Mouse (Mus musculus) midbrain, postnatal 0 days (tissue): ENCODE results near the gene Galnt14. TPM values are rescaled to one million over a fixed set of nuclear protein-coding genes. Genes with fewer than 3 reads are reported as not detected.

Experiments used
- ATAC-seq: fragments of 200-750 bp; cut with Nextera tagmentation; 2 replicates; pipeline ENCODE4 v1.8.0; 2017; ENCODE audit warnings: moderate number of reproducible peaks, mild to moderate bottlenecking, moderate TSS enrichment, moderate library complexity; ENCODE audit not compliant: low FRiP score
- DNase-seq: peaks from one replicate; pipeline ENCODE4 v3.0.0-alpha.2; 2015; ENCODE audit warnings: low spot score
- H3K27ac ChIP-seq: fragments of 300-500 bp; sonication (generic); 2 replicates; pipeline ENCODE4 v1.5.1; 2014; ENCODE audit warnings: low read depth, mild to moderate bottlenecking, low read length, mixed read lengths
- H3K27me3 ChIP-seq: fragments of 300-500 bp; sonication (generic); 2 replicates; pipeline ENCODE4 v1.6.1; 2014; ENCODE audit warnings: low read length, control low read depth, mixed read lengths; ENCODE audit not compliant: insufficient read depth
- H3K36me3 ChIP-seq: fragments of 300-500 bp; sonication (generic); 2 replicates; pipeline ENCODE4 v1.6.1; 2014; ENCODE audit warnings: low read length, control low read depth, mixed read lengths; ENCODE audit not compliant: insufficient read depth
- H3K4me1 ChIP-seq: fragments of 300-500 bp; sonication (generic); 2 replicates; pipeline ENCODE4 v1.6.1; 2014; ENCODE audit warnings: mild to moderate bottlenecking, control low read depth, antibody characterized with exemption, low read length, mixed read lengths; ENCODE audit not compliant: insufficient read depth
- H3K4me2 ChIP-seq: fragments of 300-500 bp; sonication (generic); 2 replicates; pipeline ENCODE4 v1.6.1; 2014; ENCODE audit warnings: low read depth, mild to moderate bottlenecking, low read length, mixed read lengths; ENCODE audit not compliant: poor library complexity, severe bottlenecking
- H3K4me3 ChIP-seq: fragments of 300-500 bp; sonication (generic); 2 replicates; pipeline ENCODE4 v1.5.1; 2014; ENCODE audit warnings: low read depth, mild to moderate bottlenecking, low read length, moderate library complexity
- H3K9ac ChIP-seq: fragments of 300-500 bp; sonication (generic); replicated peaks from 2 replicates; pipeline ENCODE4 v1.6.1; 2014; ENCODE audit warnings: mild to moderate bottlenecking, low read length, moderate library complexity, mixed read lengths; ENCODE audit not compliant: poor library complexity, severe bottlenecking
- H3K9me3 ChIP-seq: fragments of 300-500 bp; sonication (generic); 2 replicates; pipeline ENCODE4 v1.6.1; 2016; ENCODE audit warnings: low read length, control low read depth
- CTCF ChIP-seq: IDR thresholded peaks from 2 replicates; pipeline ENCODE4 v1.5.1; 2016; ENCODE audit warnings: antibody characterized with exemption, mild to moderate bottlenecking
- WGBS: fragments of 180-500 bp; shearing (Covaris S2); extraction: QIAGEN DNeasy Blood & Tissue Kit; methylation state at CpG from one replicate; pipeline ENCODE4 v1.1.7; 2014; 5-methylcytosine and 5-hydroxymethylcytosine counted together
- polyA plus RNA-seq: library from polyadenylated mRNA; unstranded; fragments of >200 nt; fragmentation: Nextera tagmentation; extraction: Ambion mirVana; gene quantifications from 2 replicates; pipeline ENCODE4 v1.2.1, GENCODE M21; 2015
- total RNA-seq: library from RNA; depleted of rRNA; stranded (reverse); fragments of >200 nt; gene quantifications from 2 replicates; pipeline ENCODE4 v1.2.3, GENCODE M21; 2014

Galnt14 gene
- total and polyA plus RNA-seq, 2 experiments from 2014 or later = 18.9 to 22.0 TPM

- 95% methylated on average over 5 of the region's 5 CpGs for WGBS
- no peak for ATAC-seq
These were observed 73.3 kb downstream of the Galnt14 start for GRCm38 (mm10) chr17:73636988-73637387.

GRCm38 (mm10) chr17:73634896-73635295 lies 75.4 kb downstream of the Galnt14 start:
- Histone ChIP-seq H3K9me3 (no peaks in the 10 kb centered on the region), H3K4me2 (no peak overlapping the region), H3K36me3 (no peaks in the 10 kb centered on the region), H3K9ac (no peak overlapping the region), H3K27ac (no peak overlapping the region), H3K4me1 (no peaks in the 10 kb centered on the region; the same call in 1 of the 2 replicates), H3K4me3 (no peak overlapping the region), H3K27me3 (no peaks in the 10 kb centered on the region)
- DNase-seq (no peak), ATAC-seq (no peak)
- 64% methylated on average over 2 of the region's 2 CpGs for WGBS
- TF ChIP-seq CTCF = no peak

More at GRCm38 (mm10) chr17:73636988-73637387, 73.3 kb downstream of the Galnt14 start:
- no peak overlapping the region for H3K4me3 ChIP-seq
- H3K27ac ChIP-seq = no peak overlapping the region
- no peak for TF ChIP-seq CTCF
- no peak for DNase-seq
- no peaks in the 10 kb centered on the region for H3K9me3 ChIP-seq
- H3K36me3 ChIP-seq = no peaks in the 10 kb centered on the region
- no peaks in the 10 kb centered on the region; the same call in 1 of the 2 replicates for H3K4me1 ChIP-seq
- H3K4me2 ChIP-seq = no peak overlapping the region
- H3K27me3 ChIP-seq = no peaks in the 10 kb centered on the region
- H3K9ac ChIP-seq = no peak overlapping the region

GRCm38 (mm10) chr17:73633991-73634710 lies 76.1 kb downstream of the Galnt14 start:
- Histone ChIP-seq H3K4me2 (no peak overlapping the region), H3K27me3 (no peaks in the 10 kb centered on the region), H3K4me1 (no peaks in the 10 kb centered on the region), H3K9me3 (no peaks in the 10 kb centered on the region), H3K36me3 (no peaks in the 10 kb centered on the region), H3K4me3 (no peak overlapping the region), H3K27ac (no peak overlapping the region), H3K9ac (no peak overlapping the region)
- no peak for TF ChIP-seq CTCF
- ATAC-seq (no peak), DNase-seq (no peak)
- WGBS = 55% methylated on average over 11 of the region's 11 CpGs

- ATAC-seq (no peak), DNase-seq (no peak)
- Histone ChIP-seq H3K27me3 (no peaks in the 10 kb centered on the region), H3K4me3 (no peak overlapping the region), H3K4me2 (no peak overlapping the region), H3K36me3 (no peaks in the 10 kb centered on the region), H3K4me1 (no peaks in the 10 kb centered on the region), H3K27ac (no peak overlapping the region), H3K9ac (no peak overlapping the region), H3K9me3 (no peaks in the 10 kb centered on the region)
- TF ChIP-seq CTCF = no peak
- 89% methylated on average over 14 of the region's 14 CpGs for WGBS
These were observed 81.9 kb downstream of the Galnt14 start for GRCm38 (mm10) chr17:73628263-73628914.

DNA sequence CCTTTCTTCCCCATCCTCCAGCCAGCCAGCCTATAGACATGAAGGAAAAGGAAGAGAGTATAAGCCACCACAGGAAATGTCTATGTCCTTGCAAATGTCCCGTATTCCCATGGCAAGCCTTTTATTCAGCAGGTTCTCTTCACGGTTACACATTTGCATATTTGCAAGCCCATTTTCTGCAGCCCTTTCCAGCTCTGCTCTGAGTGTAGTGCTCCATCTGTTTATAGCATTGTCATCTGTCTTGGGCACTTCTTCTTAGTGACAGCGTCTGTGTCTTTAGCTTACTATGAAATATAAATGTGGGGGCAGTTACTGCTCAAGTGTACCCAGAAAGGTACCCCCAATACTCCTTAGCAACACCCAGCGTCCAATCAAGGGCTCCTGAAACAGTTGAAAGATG lies 83.3 kb downstream of the Galnt14 start:
- 70% methylated on average over 4 of the region's 4 CpGs for WGBS
- no peaks in the 10 kb centered on the region for H3K36me3 ChIP-seq
- no peaks in the 10 kb centered on the region for H3K9me3 ChIP-seq
- H3K4me3 ChIP-seq = no peak overlapping the region
- no peak overlapping the region for H3K9ac ChIP-seq
- DNase-seq = no peak
- TF ChIP-seq CTCF = no peak
- no peak for ATAC-seq
- no peaks in the 10 kb centered on the region for H3K4me1 ChIP-seq
- no peak overlapping the region for H3K27ac ChIP-seq
- H3K4me2 ChIP-seq = no peak overlapping the region
- no peaks in the 10 kb centered on the region for H3K27me3 ChIP-seq

DNA sequence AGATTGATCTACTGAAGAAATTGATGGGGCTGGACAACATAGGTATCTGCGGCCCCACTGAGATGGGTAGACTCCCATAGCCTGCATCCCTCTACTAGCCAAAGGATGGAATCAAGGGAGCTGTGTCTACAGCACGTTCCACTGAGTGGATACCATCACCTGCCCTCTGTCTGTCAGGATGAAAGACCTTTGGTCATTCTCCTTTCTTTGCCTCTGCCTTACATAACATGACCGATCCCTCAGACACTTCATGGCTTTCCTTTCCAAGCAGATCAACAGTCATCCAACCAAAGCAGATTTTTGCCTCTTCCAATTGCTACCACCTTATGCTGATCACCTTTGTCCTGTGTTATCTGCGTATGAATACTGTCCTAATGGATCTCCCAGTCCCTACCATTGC lies 90.2 kb downstream of the Galnt14 start:
- DNase-seq (no peak), ATAC-seq (no peak)
- Histone ChIP-seq H3K4me2 (no peak overlapping the region), H3K4me1 (no peaks in the 10 kb centered on the region), H3K27ac (no peak overlapping the region), H3K27me3 (no peaks in the 10 kb centered on the region), H3K9me3 (no peaks in the 10 kb centered on the region), H3K36me3 (no peaks in the 10 kb centered on the region), H3K4me3 (no peak overlapping the region), H3K9ac (no peak overlapping the region)
- WGBS = 86% methylated on average over 4 of the region's 4 CpGs
- no peak for TF ChIP-seq CTCF
